Mouse (Mus musculus): ENCODE results near the gene Olfr814. TPM values are rescaled to one million over a fixed set of nuclear protein-coding genes. Genes with fewer than 3 reads are reported as not detected.

The Olfr814 gene
- not detected in 2 replicates for polyA plus RNA-seq (2015; fragmentation: Nextera tagmentation; extraction: Ambion mirVana)

GRCm38 (mm10) chr10:129879751-129880150 lies at the start of gene Olfr814:
Gene Olfr814 (minus strand): TSS chr10:129879851.

GRCm38 (mm10) chr10:129915497-129915896 lies 35.8 kb upstream of the Olfr814 start, which contains the start of gene Olfr816:
Gene Olfr816 (minus strand): TSS chr10:129915597.

GRCm38 (mm10) chr10:129905767-129906166 lies 26.1 kb upstream of the Olfr814 start, which contains the start of gene Olfr815:
Gene Olfr815 (minus strand): TSS chr10:129905867.

GRCm38 (mm10) chr10:129855067-129855466 lies 24.6 kb downstream of the Olfr814 start, which contains the start of gene Olfr813:
Gene Olfr813 (plus strand): TSS chr10:129855367.

GRCm38 (mm10) chr10:129845994-129846393 lies 33.7 kb downstream of the Olfr814 start, which contains the start of gene Olfr812:
Gene Olfr812 (minus strand): TSS chr10:129846094.

Other genes starting within 250 kb of the Olfr814 start
- gene Olfr799, start 242.4 kb downstream of the Olfr814 start, polyA plus RNA-seq (2015; fragmentation: Nextera tagmentation; extraction: Ambion mirVana) = not detected in 2 replicates
- not detected in 2 replicates for gene Olfr800, start 222.2 kb downstream of the Olfr814 start, polyA plus RNA-seq (2015; fragmentation: Nextera tagmentation; extraction: Ambion mirVana)
- not detected in 2 replicates for gene Olfr801, start 206.0 kb downstream of the Olfr814 start, polyA plus RNA-seq (2015; fragmentation: Nextera tagmentation; extraction: Ambion mirVana)
- gene Olfr802, start 191.7 kb downstream of the Olfr814 start, polyA plus RNA-seq (2015; fragmentation: Nextera tagmentation; extraction: Ambion mirVana) = not detected in 2 replicates
- not detected in 2 replicates for gene Olfr803, start 185.6 kb downstream of the Olfr814 start, polyA plus RNA-seq (2015; fragmentation: Nextera tagmentation; extraction: Ambion mirVana)
- not detected in 2 replicates for gene Olfr804, start 176.6 kb downstream of the Olfr814 start, polyA plus RNA-seq (2015; fragmentation: Nextera tagmentation; extraction: Ambion mirVana)
- not detected in 2 replicates for gene Olfr805, start 150.5 kb downstream of the Olfr814 start, polyA plus RNA-seq (2015; fragmentation: Nextera tagmentation; extraction: Ambion mirVana)
- not detected in 2 replicates for gene Olfr806, start 137.9 kb downstream of the Olfr814 start, polyA plus RNA-seq (2015; fragmentation: Nextera tagmentation; extraction: Ambion mirVana)
- not detected in 2 replicates for gene Olfr807, start 122.1 kb downstream of the Olfr814 start, polyA plus RNA-seq (2015; fragmentation: Nextera tagmentation; extraction: Ambion mirVana)
- gene Olfr808, start 114.4 kb downstream of the Olfr814 start, polyA plus RNA-seq (2015; fragmentation: Nextera tagmentation; extraction: Ambion mirVana) = not detected in 2 replicates
- gene Olfr809, start 105.2 kb downstream of the Olfr814 start, polyA plus RNA-seq (2015; fragmentation: Nextera tagmentation; extraction: Ambion mirVana) = not detected in 2 replicates
- gene Olfr810, start 84.9 kb downstream of the Olfr814 start, polyA plus RNA-seq (2015; fragmentation: Nextera tagmentation; extraction: Ambion mirVana) = not detected in 2 replicates
- not detected in 2 replicates for gene Olfr811, start 75.5 kb downstream of the Olfr814 start, polyA plus RNA-seq (2015; fragmentation: Nextera tagmentation; extraction: Ambion mirVana)
- gene Olfr812, start 33.8 kb downstream of the Olfr814 start, polyA plus RNA-seq (2015; fragmentation: Nextera tagmentation; extraction: Ambion mirVana) = not detected in 2 replicates
- gene Olfr813, start 24.5 kb downstream of the Olfr814 start, polyA plus RNA-seq (2015; fragmentation: Nextera tagmentation; extraction: Ambion mirVana) = not detected in 2 replicates
- gene Olfr815, start 26.0 kb upstream of the Olfr814 start, polyA plus RNA-seq (2015; fragmentation: Nextera tagmentation; extraction: Ambion mirVana) = not detected in 2 replicates
- not detected in 2 replicates for gene Olfr816, start 35.7 kb upstream of the Olfr814 start, polyA plus RNA-seq (2015; fragmentation: Nextera tagmentation; extraction: Ambion mirVana)
- not detected in 2 replicates for gene Olfr818, start 69.2 kb upstream of the Olfr814 start, polyA plus RNA-seq (2015; fragmentation: Nextera tagmentation; extraction: Ambion mirVana)
- gene Olfr819, start 87.4 kb upstream of the Olfr814 start, polyA plus RNA-seq (2015; fragmentation: Nextera tagmentation; extraction: Ambion mirVana) = not detected in 2 replicates
- not detected in 2 replicates for gene Olfr247, start 96.3 kb upstream of the Olfr814 start, polyA plus RNA-seq (2015; fragmentation: Nextera tagmentation; extraction: Ambion mirVana)
- gene Gm10310, start 105.2 kb upstream of the Olfr814 start, polyA plus RNA-seq (2015; fragmentation: Nextera tagmentation; extraction: Ambion mirVana) = not detected in 2 replicates
- gene Olfr820, start 132.8 kb upstream of the Olfr814 start, polyA plus RNA-seq (2015; fragmentation: Nextera tagmentation; extraction: Ambion mirVana) = not detected in 2 replicates
- not detected in 2 replicates for gene Olfr821, start 150.5 kb upstream of the Olfr814 start, polyA plus RNA-seq (2015; fragmentation: Nextera tagmentation; extraction: Ambion mirVana)
- gene Olfr822, start 191.4 kb upstream of the Olfr814 start, polyA plus RNA-seq (2015; fragmentation: Nextera tagmentation; extraction: Ambion mirVana) = not detected in 2 replicates
- not detected in 2 replicates for gene Olfr823, start 235.5 kb upstream of the Olfr814 start, polyA plus RNA-seq (2015; fragmentation: Nextera tagmentation; extraction: Ambion mirVana)

All from urinary bladder, postnatal 0 days (tissue).